Mouse (Mus musculus): ENCODE data around the gene Mn1. TPM values are rescaled to one million over a fixed set of nuclear protein-coding genes. Genes with fewer than 3 reads are reported as not detected.

The Mn1 gene
- total and polyA plus RNA-seq, 3 experiments, result not detected

DNA sequence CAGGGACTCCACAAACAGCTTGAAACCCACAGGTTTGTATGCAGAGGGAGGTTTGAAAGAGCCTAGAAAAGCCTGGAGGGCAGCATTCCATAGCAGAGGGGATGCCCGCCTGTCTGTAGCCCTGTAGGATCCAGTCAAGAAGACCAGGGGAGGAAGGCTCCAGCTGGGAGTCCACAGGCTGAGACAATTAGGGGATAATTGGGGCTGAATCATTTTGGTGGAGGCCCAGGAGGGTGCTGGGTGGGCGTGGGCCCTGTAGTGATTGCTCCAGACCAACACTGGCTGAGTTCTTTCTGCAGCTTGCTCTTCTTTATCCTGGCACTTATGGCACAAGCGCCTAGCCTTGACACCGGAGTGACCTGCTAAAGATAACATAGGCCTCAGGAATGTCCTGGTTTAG, 18.7 kb upstream of the Mn1 start:
- no peaks in the 10 kb centered on the region for H3K27me3 ChIP-seq (ENCODE audit: control insufficient read depth in 1 of 2, insufficient read depth in 2 of 2, low read length in 2 of 2)
- no peaks in the 10 kb centered on the region for H3K36me3 ChIP-seq (ENCODE audit: control insufficient read depth in 1 of 2, insufficient read depth in 2 of 2, low read length in 2 of 2)
- no peak overlapping the region for H3K27ac ChIP-seq (ENCODE audit: control insufficient read depth, low read depth, low read length)

DNA sequence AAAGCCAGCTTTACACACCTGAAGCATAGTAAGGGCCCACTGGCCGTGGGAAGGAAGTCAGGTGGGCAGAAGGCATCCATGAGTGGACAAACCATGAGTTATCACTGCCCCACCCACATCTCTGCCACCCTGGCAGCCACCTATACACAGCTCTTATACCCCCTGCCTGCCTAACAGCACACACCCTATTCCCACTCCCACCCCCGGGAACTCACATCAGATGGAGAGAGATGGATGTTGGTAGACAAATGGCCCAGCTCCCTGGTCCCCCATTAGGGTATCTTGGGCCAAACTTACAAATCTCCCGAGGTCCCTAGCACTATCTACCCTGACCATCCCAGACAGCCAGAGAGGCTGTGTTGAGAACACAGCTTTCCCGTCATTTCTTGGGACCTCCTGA, 17.9 kb upstream of the Mn1 start:
- Histone ChIP-seq H3K9me3 (replicated peaks; ENCODE audit: insufficient read depth, low read length) (no peaks in the 10 kb centered on the region), H3K36me3 (ENCODE audit: control insufficient read depth in 1 of 2, insufficient read depth in 2 of 2, low read length in 2 of 2) (no peaks in the 10 kb centered on the region), H3K79me2 (ENCODE audit: control insufficient read depth, insufficient read depth, low read length, poor library complexity) (no peaks in the 10 kb centered on the region), H3K27me3 (ENCODE audit: control insufficient read depth in 1 of 2, insufficient read depth in 2 of 2, low read length in 2 of 2) (no peaks in the 10 kb centered on the region), H3K9ac (ENCODE audit: control insufficient read depth, low read depth, low read length, poor library complexity, severe bottlenecking) (no peak overlapping the region), H3K4me3 (ENCODE audit: control insufficient read depth in 1 of 2, insufficient read depth in 1 of 2, low read depth in 2 of 2, low read length in 2 of 2) (no peak overlapping the region), H3K27ac (ENCODE audit: control insufficient read depth, low read depth, low read length) (no peak overlapping the region), H3K4me1 (ENCODE audit: control insufficient read depth in 1 of 2, insufficient read depth in 2 of 2, low read length in 2 of 2) (no peaks in the 10 kb centered on the region)
- TF ChIP-seq MAZ (IDR thresholded peaks at IDR 0.05; ENCODE audit: low read depth, low read length) (no peak), POLR2A (IDR thresholded peaks at IDR 0.05; ENCODE audit: control insufficient read depth in 1 of 2, insufficient read depth in 1 of 2, low read depth in 1 of 2, low read length in 2 of 2, poor library complexity in 1 of 2) (no peak)
- DNase-seq (ENCODE audit: low read depth, low spot score), result no peak

More for the DNA sequence above, 18.7 kb upstream of the Mn1 start:
- Histone ChIP-seq H3K4me1 (ENCODE audit: control insufficient read depth in 1 of 2, insufficient read depth in 2 of 2, low read length in 2 of 2) (no peaks in the 10 kb centered on the region), H3K79me2 (ENCODE audit: control insufficient read depth, insufficient read depth, low read length, poor library complexity) (no peaks in the 10 kb centered on the region), H3K4me3 (ENCODE audit: control insufficient read depth in 1 of 2, insufficient read depth in 1 of 2, low read depth in 2 of 2, low read length in 2 of 2) (no peak overlapping the region), H3K9me3 (replicated peaks; ENCODE audit: insufficient read depth, low read length) (no peaks in the 10 kb centered on the region), H3K9ac (ENCODE audit: control insufficient read depth, low read depth, low read length, poor library complexity, severe bottlenecking) (no peak overlapping the region)
- TF ChIP-seq USF1 (IDR thresholded peaks at IDR 0.05; ENCODE audit: low read depth, low read length) (no peak), USF2 (IDR thresholded peaks at IDR 0.05; ENCODE audit: borderline replicate concordance in 1 of 2, insufficient read depth in 1 of 2, low read depth in 1 of 2, low read length in 2 of 2) (no peak), EP300 (IDR thresholded peaks at IDR 0.05; ENCODE audit: low read depth in 1 of 2, low read length in 2 of 2) (no peak)
- no peak for DNase-seq (ENCODE audit: low read depth, low spot score)

DNA sequence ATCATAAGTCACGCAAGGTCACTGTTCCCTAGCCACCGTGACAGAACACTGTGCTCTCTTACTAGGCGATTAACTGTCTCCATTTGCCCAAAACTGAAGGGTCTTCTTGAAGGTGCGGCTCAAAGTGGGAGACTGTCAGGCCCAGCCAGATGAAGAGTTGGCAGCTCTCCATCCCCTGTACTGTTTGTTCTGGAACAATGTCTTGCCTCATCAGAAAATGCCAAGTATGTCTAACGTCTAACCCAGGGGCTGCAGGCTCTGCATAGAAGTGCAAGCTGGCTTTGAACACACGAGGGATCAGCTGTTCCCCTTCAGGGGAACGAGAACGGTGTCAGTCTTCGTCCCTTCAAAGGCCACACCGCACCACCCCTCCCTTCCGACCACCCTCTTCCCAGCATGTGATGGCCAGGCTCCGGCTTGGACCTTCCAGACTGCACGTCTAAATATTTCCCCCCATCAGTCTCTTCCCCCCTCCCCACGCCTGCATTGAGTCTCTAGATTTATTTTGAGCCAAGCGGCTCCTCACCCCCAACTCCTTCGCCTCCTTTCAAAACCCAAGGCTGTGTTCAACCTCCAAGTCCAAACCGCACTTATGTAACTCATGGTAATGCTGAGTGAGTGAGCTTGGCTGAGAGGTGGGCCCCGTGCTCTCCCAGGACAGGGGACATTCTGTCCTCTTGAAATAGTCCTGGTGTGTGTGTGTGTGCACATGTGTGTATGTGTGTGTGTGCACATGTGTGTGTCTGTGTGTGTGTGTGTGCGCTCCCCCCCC, 15.1 kb upstream of the Mn1 start:
- Histone ChIP-seq H3K27ac (ENCODE audit: control insufficient read depth, low read depth, low read length) (no peak overlapping the region), H3K4me3 (ENCODE audit: control insufficient read depth in 1 of 2, insufficient read depth in 1 of 2, low read depth in 2 of 2, low read length in 2 of 2) (no peak overlapping the region), H3K27me3 (ENCODE audit: control insufficient read depth in 1 of 2, insufficient read depth in 2 of 2, low read length in 2 of 2) (no peaks in the 10 kb centered on the region), H3K9ac (ENCODE audit: control insufficient read depth, low read depth, low read length, poor library complexity, severe bottlenecking) (no peak overlapping the region), H3K79me2 (ENCODE audit: control insufficient read depth, insufficient read depth, low read length, poor library complexity) (no peaks in the 10 kb centered on the region), H3K4me1 (ENCODE audit: control insufficient read depth in 1 of 2, insufficient read depth in 2 of 2, low read length in 2 of 2) (no peaks in the 10 kb centered on the region), H3K9me3 (replicated peaks; ENCODE audit: insufficient read depth, low read length) (no peaks in the 10 kb centered on the region), H3K36me3 (ENCODE audit: control insufficient read depth in 1 of 2, insufficient read depth in 2 of 2, low read length in 2 of 2) (no peaks in the 10 kb centered on the region)
- no peak for TF ChIP-seq CHD1 (IDR thresholded peaks at IDR 0.05; ENCODE audit: low read depth, low read length)
- no peak for TF ChIP-seq MAZ (IDR thresholded peaks at IDR 0.05; ENCODE audit: low read depth, low read length)
- no peak for TF ChIP-seq E2F4 (IDR thresholded peaks at IDR 0.05; ENCODE audit: borderline replicate concordance, low read depth, low read length)
- TF ChIP-seq POLR2AphosphoS2 (IDR thresholded peaks at IDR 0.05; ENCODE audit: low read length), result no peak
- no peak for TF ChIP-seq KAT2A (conservative IDR thresholded peaks at IDR 0.05; ENCODE audit: low read depth, low read length)
- no peak for TF ChIP-seq ZKSCAN1 (IDR thresholded peaks at IDR 0.05; ENCODE audit: low read depth, low read length)
- TF ChIP-seq NRF1 (IDR thresholded peaks at IDR 0.05; ENCODE audit: insufficient read depth, low read depth, low read length, poor library complexity, severe bottlenecking), result no peak
- TF ChIP-seq ELF1 (IDR thresholded peaks at IDR 0.05; ENCODE audit: low read depth, low read length), result no peak
- no peak for TF ChIP-seq NELFE (IDR thresholded peaks at IDR 0.05; ENCODE audit: low read depth, low read length)
- no peak for DNase-seq (ENCODE audit: low read depth, low spot score)

All from MEL (cell line).